Mouse (Mus musculus) forebrain, embryonic 15.5 days (tissue): Measurements from ENCODE around the gene Slx4ip. TPM values are rescaled to one million over a fixed set of nuclear protein-coding genes. Genes with fewer than 3 reads are reported as not detected.

Experiments used
- ATAC-seq: fragments of 200-750 bp; cut with Nextera tagmentation; replicated peaks from 2 replicates; pipeline ENCODE4 v1.8.0; 2017; ENCODE audit warnings: mild to moderate bottlenecking, moderate TSS enrichment, moderate library complexity
- H3K27ac ChIP-seq: fragments of 300-500 bp; sonication (generic); replicated peaks from 2 replicates; pipeline ENCODE4 v1.5.1; 2015; ENCODE audit warnings: mild to moderate bottlenecking, inconsistent platforms
- H3K27me3 ChIP-seq: fragments of 300-500 bp; sonication (generic); 2 replicates; pipeline ENCODE4 v1.6.1; 2015; ENCODE audit warnings: inconsistent platforms
- H3K36me3 ChIP-seq: fragments of 300-500 bp; sonication (generic); 2 replicates; pipeline ENCODE4 v1.6.1; 2015; ENCODE audit warnings: mild to moderate bottlenecking, inconsistent platforms
- H3K4me1 ChIP-seq: fragments of 300-500 bp; sonication (generic); 2 replicates; pipeline ENCODE4 v1.6.1; 2015; ENCODE audit warnings: inconsistent platforms
- H3K4me2 ChIP-seq: fragments of 300-500 bp; sonication (generic); replicated peaks from 2 replicates; pipeline ENCODE4 v1.6.1; 2015; ENCODE audit warnings: mild to moderate bottlenecking, inconsistent platforms
- H3K4me3 ChIP-seq: fragments of 300-500 bp; sonication (generic); 2 replicates; pipeline ENCODE4 v1.5.1; 2015; ENCODE audit warnings: mild to moderate bottlenecking, inconsistent platforms
- H3K9ac ChIP-seq: fragments of 300-500 bp; sonication (generic); replicated peaks from 2 replicates; pipeline ENCODE4 v1.6.1; 2015; ENCODE audit warnings: mild to moderate bottlenecking, inconsistent platforms
- H3K9me3 ChIP-seq: fragments of 300-500 bp; sonication (generic); 2 replicates; pipeline ENCODE4 v1.6.1; 2016; ENCODE audit warnings: inconsistent platforms
- WGBS: fragments of 180-500 bp; shearing (Covaris S2); methylation state at CpG from one replicate; pipeline ENCODE4 v1.1.7; 2015; ENCODE audit warnings: mixed read lengths; 5-methylcytosine and 5-hydroxymethylcytosine counted together
- polyA plus RNA-seq: library from polyadenylated mRNA; unstranded; fragments of >200 nt; fragmentation: Nextera tagmentation; extraction: Ambion mirVana; gene quantifications from 2 replicates; pipeline ENCODE4 v1.2.1, GENCODE M21; 2015

The Slx4ip gene
- polyA plus RNA-seq, 1 experiment from 2014 or later = 13.6 TPM

DNA sequence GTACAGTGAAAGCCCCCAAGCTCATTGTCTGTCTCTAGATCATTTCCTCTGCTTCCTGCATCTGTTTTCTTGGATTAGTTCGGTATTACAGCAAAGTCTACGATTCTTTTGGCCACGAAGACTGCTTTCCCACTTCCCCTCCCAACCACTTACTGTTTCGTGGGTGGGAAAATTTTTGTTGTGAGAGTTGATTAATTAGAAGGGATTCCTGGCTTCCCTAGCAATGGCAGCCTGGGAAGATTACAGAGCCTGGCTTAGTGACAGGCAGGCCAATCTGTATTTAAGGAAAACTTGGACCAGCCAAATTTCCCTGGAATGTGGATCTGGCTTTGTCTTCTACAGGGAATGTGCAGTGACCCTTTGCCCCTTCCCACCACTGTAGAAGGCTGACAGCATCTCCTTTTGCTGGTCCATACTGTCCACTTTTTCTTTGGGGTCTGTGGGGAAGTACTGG lies 21.0 kb downstream of the Slx4ip start:
- H3K9me3 ChIP-seq = no peaks in the 10 kb centered on the region
- no peaks in the 10 kb centered on the region for H3K36me3 ChIP-seq
- no peak overlapping the region for H3K27ac ChIP-seq
- no peak overlapping the region for H3K9ac ChIP-seq
- H3K4me3 ChIP-seq = no peak overlapping the region
- no peak overlapping the region for H3K4me2 ChIP-seq
- H3K27me3 ChIP-seq = no peaks in the 10 kb centered on the region
- ATAC-seq = peak; percentile 51
- WGBS = 5% methylated on average over 4 of the region's 4 CpGs
- H3K4me1 ChIP-seq = peaks cover 20% of the 10 kb centered on the region

DNA sequence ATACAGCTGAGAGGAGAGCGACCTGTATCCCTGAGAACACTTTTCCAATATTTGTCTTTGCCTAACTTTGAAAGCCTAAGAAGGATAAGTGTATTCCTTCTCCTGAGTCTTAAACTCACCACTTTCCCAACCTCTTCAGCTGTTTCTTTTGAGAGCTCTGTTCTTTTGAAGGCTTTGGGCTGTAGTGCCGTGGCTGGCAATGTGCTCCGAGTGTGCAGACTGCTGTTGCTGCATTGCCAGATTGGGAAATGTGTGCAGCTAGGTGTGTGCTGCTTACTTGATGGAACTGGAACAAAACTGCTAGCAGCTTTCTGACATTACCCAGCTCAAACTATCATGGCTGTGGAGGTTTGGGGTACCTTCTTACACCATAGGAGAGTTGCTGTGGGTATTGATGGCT lies 22.0 kb downstream of the Slx4ip start:
- Histone ChIP-seq H3K27ac (no peak overlapping the region), H3K9me3 (no peaks in the 10 kb centered on the region), H3K9ac (no peak overlapping the region), H3K27me3 (no peaks in the 10 kb centered on the region), H3K4me1 (peaks cover 20% of the 10 kb centered on the region), H3K4me2 (no peak overlapping the region), H3K36me3 (no peaks in the 10 kb centered on the region), H3K4me3 (no peak overlapping the region)
- 30% methylated on average over 3 of the region's 3 CpGs for WGBS
- no peak for ATAC-seq

DNA sequence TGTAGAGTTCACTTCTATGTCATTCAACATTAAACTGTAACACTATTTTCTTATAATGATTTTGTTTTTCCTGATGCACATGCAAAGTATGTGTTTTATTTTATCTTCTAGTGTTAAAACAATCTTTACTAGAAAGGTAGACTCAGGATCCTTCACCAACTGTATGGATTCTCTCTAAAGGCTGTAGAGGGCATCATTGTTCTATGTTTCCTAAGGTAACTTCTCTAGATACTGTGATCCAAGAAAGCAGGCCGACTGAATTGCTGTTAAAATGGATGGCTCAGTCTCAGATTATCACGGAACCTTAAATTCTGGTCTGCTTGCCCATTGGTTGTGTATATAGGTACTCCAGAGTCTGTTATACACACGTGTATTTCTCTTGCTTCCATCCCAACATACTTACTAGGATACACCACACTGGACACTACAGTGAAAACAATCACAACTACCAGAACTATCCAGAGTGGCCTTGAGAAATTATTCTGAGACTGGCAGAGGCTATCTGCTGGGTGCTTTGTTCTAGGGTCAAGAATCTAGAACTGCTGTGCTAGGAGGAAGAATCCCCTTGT lies 23.4 kb downstream of the Slx4ip start:
- H3K27ac ChIP-seq = no peak overlapping the region
- H3K9ac ChIP-seq = no peak overlapping the region
- no peaks in the 10 kb centered on the region for H3K27me3 ChIP-seq
- H3K4me3 ChIP-seq = no peak overlapping the region
- H3K4me2 ChIP-seq = no peak overlapping the region
- peak; percentile 66 for ATAC-seq
- 50% methylated on average over 3 of the region's 3 CpGs for WGBS
- H3K9me3 ChIP-seq = no peaks in the 10 kb centered on the region
- no peaks in the 10 kb centered on the region for H3K36me3 ChIP-seq
- H3K4me1 ChIP-seq = peaks cover 20% of the 10 kb centered on the region

- Histone ChIP-seq H3K27me3 (no peaks in the 10 kb centered on the region), H3K4me3 (no peak overlapping the region), H3K9ac (no peak overlapping the region), H3K4me1 (no peaks in the 10 kb centered on the region), H3K4me2 (no peak overlapping the region), H3K27ac (no peak overlapping the region), H3K9me3 (no peaks in the 10 kb centered on the region), H3K36me3 (no peaks in the 10 kb centered on the region)
- 96% methylated on average over 1 of the region's 1 CpGs for WGBS
- no peak for ATAC-seq
These were observed 28.4 kb downstream of the Slx4ip start for GRCm38 (mm10) chr2:136919433-136919832.

DNA sequence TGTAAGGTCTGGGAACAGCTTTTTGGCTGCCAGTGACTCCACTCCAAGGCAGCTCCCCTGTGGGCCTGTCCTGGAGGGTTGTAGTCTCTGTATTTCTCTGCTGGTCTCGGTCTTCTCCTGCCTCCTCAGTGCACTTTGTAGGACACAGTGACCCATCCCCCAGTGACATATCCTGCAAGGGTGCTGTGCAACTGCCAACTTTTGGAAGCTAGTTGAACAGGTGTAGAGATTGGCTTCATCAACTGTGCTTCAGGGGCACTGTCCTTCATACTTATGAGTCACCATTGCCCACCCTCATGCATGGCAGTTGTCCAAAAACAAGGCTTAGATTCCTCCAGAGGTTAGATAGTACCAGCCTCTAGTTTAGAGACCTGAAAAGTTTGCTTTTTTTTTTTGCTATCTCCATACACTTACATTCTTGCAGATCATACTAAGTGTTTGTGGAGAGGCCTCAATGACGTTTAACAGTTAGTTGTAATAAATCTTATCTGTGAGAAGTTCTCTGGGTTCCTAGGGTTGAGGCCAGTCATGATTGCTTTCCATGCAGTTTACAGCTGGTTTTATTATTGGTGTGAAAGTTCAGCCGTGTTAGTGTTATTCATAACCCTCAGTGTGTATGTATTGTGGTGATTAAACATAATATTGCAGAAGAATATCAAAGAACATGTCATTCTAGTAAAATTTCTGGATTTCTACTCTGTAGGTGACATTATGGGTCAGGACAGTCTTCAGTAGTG lies 29.4 kb downstream of the Slx4ip start:
- no peak for ATAC-seq
- 89% methylated on average over 3 of the region's 3 CpGs for WGBS
- H3K27me3 ChIP-seq = no peaks in the 10 kb centered on the region
- no peaks in the 10 kb centered on the region for H3K4me1 ChIP-seq
- H3K9ac ChIP-seq = no peak overlapping the region
- no peak overlapping the region for H3K27ac ChIP-seq
- no peak overlapping the region for H3K4me2 ChIP-seq
- no peaks in the 10 kb centered on the region for H3K36me3 ChIP-seq
- no peaks in the 10 kb centered on the region for H3K9me3 ChIP-seq
- H3K4me3 ChIP-seq = no peak overlapping the region

DNA sequence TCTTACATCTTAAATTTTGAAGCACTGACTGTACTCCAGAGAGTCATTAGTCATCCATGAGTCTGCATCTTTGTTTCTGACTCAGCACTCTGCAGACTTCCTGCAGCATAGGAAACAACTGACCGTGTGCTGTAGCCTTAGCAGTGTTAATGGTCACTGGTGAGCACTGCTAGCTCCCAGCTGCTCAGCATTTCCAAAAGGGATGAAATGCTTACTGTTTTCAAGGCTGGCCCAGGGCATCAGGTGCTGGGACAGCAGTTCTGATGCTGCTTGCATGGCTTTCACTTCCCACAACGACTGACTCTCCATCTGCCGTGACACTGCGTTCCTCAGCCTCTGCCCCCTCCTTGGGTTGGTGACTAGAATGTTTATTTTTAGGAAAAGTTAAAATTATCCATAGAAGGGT lies 30.0 kb downstream of the Slx4ip start:
- Histone ChIP-seq H3K4me3 (no peak overlapping the region), H3K27ac (no peak overlapping the region), H3K9me3 (no peaks in the 10 kb centered on the region), H3K27me3 (no peaks in the 10 kb centered on the region), H3K4me1 (no peaks in the 10 kb centered on the region), H3K4me2 (no peak overlapping the region), H3K9ac (no peak overlapping the region), H3K36me3 (no peaks in the 10 kb centered on the region)
- no peak for ATAC-seq
- WGBS = 70% methylated on average over 4 of the region's 4 CpGs

DNA sequence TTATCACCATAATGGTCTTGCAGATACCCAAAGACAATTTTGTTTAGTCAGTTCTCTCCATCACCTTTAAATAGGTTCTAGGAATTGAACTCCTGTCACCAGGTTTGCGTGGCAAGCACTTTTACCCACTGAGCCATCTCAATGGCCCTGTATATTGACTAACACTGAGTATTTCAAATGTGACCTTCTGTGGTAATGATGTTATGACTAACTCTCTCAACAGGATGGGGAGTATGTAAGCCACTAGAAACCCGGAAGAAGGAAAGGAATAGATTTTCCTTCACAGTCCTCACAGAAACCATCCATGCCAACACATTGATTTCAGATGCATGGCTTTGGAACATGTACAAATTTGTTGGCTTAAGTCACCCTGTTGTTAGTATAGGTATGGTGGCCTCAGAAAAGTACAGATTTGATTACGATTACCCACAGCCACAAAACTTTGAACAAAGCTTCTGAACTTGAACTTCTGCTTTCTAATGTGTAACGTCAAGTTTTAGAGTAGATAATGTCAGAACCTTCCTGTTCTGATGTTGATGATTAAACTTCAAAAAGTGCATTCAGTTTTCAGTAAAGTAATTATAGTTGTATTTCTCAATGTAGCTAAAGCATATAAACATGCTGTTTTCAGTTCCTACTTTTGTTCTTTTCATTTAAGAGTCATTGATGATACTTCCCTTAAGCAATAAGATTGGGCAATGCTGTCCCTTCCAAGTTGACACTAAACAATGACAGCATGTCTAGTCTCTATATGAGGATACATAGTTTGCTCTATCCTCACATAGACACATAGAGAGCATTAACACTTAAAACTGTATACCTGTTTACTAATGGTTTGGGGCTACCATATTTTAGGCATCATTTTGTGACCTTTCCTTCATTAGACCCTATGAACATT lies 45.6 kb downstream of the Slx4ip start:
- Histone ChIP-seq H3K27ac (no peak overlapping the region), H3K27me3 (no peaks in the 10 kb centered on the region), H3K36me3 (no peaks in the 10 kb centered on the region), H3K4me2 (no peak overlapping the region), H3K4me1 (no peaks in the 10 kb centered on the region), H3K4me3 (no peak overlapping the region), H3K9ac (no peak overlapping the region), H3K9me3 (no peaks in the 10 kb centered on the region)
- ATAC-seq = no peak
- WGBS = 93% methylated on average over 4 of the region's 4 CpGs

DNA sequence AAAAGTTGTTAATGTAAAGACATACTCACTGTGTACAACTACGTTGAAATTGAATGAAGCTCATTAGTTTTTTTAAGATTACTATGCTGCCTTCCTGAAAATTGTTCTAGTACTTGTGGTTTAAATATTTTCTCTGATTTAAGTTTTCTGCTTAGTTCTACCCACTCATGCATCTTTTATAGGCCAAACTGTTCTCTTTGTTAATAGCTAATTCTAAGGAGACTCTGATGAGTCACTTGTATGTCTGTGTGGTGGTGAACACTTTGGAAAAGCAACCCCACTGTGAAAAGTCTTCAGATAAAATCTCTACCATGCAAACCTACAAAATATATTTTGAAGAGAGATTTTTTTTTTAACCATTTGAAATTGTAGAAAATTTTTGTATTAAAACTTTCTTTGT lies 47.2 kb downstream of the Slx4ip start:
- Histone ChIP-seq H3K36me3 (no peaks in the 10 kb centered on the region), H3K27me3 (no peaks in the 10 kb centered on the region), H3K27ac (no peak overlapping the region), H3K9ac (no peak overlapping the region), H3K4me3 (no peak overlapping the region), H3K4me2 (no peak overlapping the region), H3K4me1 (no peaks in the 10 kb centered on the region), H3K9me3 (no peaks in the 10 kb centered on the region)
- WGBS = 78% methylated on average over 1 of the region's 1 CpGs
- ATAC-seq = no peak

GRCm38 (mm10) chr2:136946297-136946696 lies 55.3 kb downstream of the Slx4ip start:
- H3K27ac ChIP-seq = no peak overlapping the region
- no peak overlapping the region for H3K4me3 ChIP-seq
- H3K27me3 ChIP-seq = no peaks in the 10 kb centered on the region
- H3K36me3 ChIP-seq = no peaks in the 10 kb centered on the region
- ATAC-seq = no peak
- no peaks in the 10 kb centered on the region for H3K4me1 ChIP-seq
- no peak overlapping the region for H3K9ac ChIP-seq
- no peak overlapping the region for H3K4me2 ChIP-seq
- WGBS = 91% methylated on average over 5 of the region's 5 CpGs
- H3K9me3 ChIP-seq = no peaks in the 10 kb centered on the region

GRCm38 (mm10) chr2:136947500-136947899 lies 56.5 kb downstream of the Slx4ip start:
- no peak overlapping the region for H3K4me3 ChIP-seq
- no peaks in the 10 kb centered on the region for H3K36me3 ChIP-seq
- no peak overlapping the region for H3K27ac ChIP-seq
- ATAC-seq = no peak
- H3K27me3 ChIP-seq = no peaks in the 10 kb centered on the region
- no peak overlapping the region for H3K4me2 ChIP-seq
- H3K4me1 ChIP-seq = no peaks in the 10 kb centered on the region
- no peak overlapping the region for H3K9ac ChIP-seq
- no peaks in the 10 kb centered on the region for H3K9me3 ChIP-seq
- 78% methylated on average over 4 of the region's 4 CpGs for WGBS

DNA sequence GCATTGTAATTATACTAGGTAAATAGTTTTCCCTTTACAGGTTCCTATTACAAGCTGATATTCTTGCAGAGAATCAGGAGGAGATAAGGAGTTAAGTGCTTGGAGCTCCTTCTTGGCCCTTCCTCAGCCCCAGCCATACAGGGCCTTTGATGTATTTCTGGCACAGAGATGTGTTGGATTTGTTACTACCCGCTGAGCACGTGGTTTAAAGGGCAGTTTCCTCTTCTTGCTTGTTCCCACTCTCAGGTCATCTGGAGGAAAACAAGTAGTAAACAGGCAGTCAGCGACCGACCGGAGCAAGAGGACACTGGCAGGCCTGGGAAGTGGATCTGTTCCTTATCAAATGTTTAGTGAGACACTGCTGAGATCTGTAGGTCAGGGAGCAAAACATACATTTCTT lies 56.9 kb downstream of the Slx4ip start:
- Histone ChIP-seq H3K27ac (no peak overlapping the region), H3K4me3 (no peak overlapping the region), H3K9ac (no peak overlapping the region), H3K4me1 (no peaks in the 10 kb centered on the region), H3K27me3 (no peaks in the 10 kb centered on the region), H3K4me2 (no peak overlapping the region), H3K9me3 (no peaks in the 10 kb centered on the region), H3K36me3 (no peaks in the 10 kb centered on the region)
- 59% methylated on average over 5 of the region's 5 CpGs for WGBS
- no peak for ATAC-seq

- no peak overlapping the region for H3K9ac ChIP-seq
- no peaks in the 10 kb centered on the region for H3K36me3 ChIP-seq
- H3K4me1 ChIP-seq = no peaks in the 10 kb centered on the region
- no peak overlapping the region for H3K27ac ChIP-seq
- no peak for ATAC-seq
- no peak overlapping the region for H3K4me3 ChIP-seq
- no peaks in the 10 kb centered on the region for H3K9me3 ChIP-seq
- H3K4me2 ChIP-seq = no peak overlapping the region
- no peaks in the 10 kb centered on the region for H3K27me3 ChIP-seq
- 58% methylated on average over 1 of the region's 1 CpGs for WGBS
These were observed 61.2 kb downstream of the Slx4ip start for GRCm38 (mm10) chr2:136952238-136952637.
